Comparison of ENCODE assay signal across 16 mouse cellular contexts in the genomic region with DNA sequence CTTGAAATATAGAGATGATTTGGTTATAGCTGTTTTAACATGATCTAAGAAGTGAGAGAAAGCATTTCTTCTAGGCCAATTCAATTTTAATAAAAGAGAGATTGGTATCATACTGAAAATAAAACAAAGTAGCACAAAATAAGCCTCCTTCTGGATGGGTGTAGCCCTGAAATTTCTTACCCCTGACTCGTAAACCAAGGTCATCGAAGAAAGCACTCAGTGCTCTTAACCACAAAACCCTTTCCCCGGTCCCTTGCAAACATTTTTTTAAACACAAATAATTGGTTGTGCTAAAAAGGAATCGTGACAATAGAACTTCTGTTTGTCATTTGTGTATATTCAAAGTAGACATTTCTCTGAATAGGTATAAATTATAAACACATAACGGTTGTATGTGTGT.
"Had no signal": no experiment of that assay in that cellular context is flagged by ENCODE, and none has a peak within 500 bp of the region (broad histone marks: within the 10 kb centered on the region; RNA-seq: fewer than 3 reads in every experiment).

No protein-coding gene starts in this region.

- H3K27ac ChIP-seq: neural tube, embryonic 13.5 days; neural tube, embryonic 15.5 days; stomach, embryonic 15.5 days; stomach, postnatal 0 days had no signal

- H3K9ac ChIP-seq: neural tube, embryonic 13.5 days; neural tube, embryonic 15.5 days; stomach, embryonic 15.5 days had no signal

- DNase-seq: retina, postnatal 1 day; right cerebral cortex, adult 18-20 months; right cerebral cortex, postnatal 14 days; right cerebral cortex, postnatal 25 days; right cerebral cortex, postnatal 4 days; spleen, adult 18-20 months; thymus, adult 18-20 months; thymus, adult 2 months; thymus, postnatal 14 days; thymus, postnatal 25 days; thymus, postnatal 36 days; thymus, postnatal 4 days had no signal

- H3K27me3 ChIP-seq: neural tube, embryonic 13.5 days; neural tube, embryonic 15.5 days; stomach, embryonic 15.5 days had no signal

- H3K4me3 ChIP-seq: neural tube, embryonic 13.5 days; neural tube, embryonic 15.5 days; stomach, embryonic 15.5 days had no signal

- H3K9me3 ChIP-seq: neural tube, embryonic 13.5 days; neural tube, embryonic 15.5 days; stomach, embryonic 15.5 days had no signal

- H3K4me2 ChIP-seq: neural tube, embryonic 13.5 days; neural tube, embryonic 15.5 days; stomach, embryonic 15.5 days had no signal

- H3K4me1 ChIP-seq: neural tube, embryonic 13.5 days; neural tube, embryonic 15.5 days; stomach, embryonic 15.5 days had no signal

- H3K36me3 ChIP-seq: neural tube, embryonic 13.5 days; neural tube, embryonic 15.5 days; stomach, embryonic 15.5 days had no signal
